Mouse (Mus musculus): Measurements from ENCODE around the gene Cic. TPM values are rescaled to one million over a fixed set of nuclear protein-coding genes. Genes with fewer than 3 reads are reported as not detected.

Gene Cic
- 38.0 and 38.5 TPM in 2 replicates for polyA plus RNA-seq (2014; fragmentation: Nextera tagmentation; extraction: Ambion mirVana)

GRCm38 (mm10) chr7:25267301-25267750 lies at the start of gene Cic:
Gene Cic, plus strand, starts transcription at chr7:25267704.
- H3K27me3 ChIP-seq (replicated peaks; ENCODE audit: control insufficient read depth, insufficient read depth, low read length): no peaks in the 10 kb centered on the region
- ATAC-seq (replicated peaks; ENCODE audit: low FRiP score, low TSS enrichment, low read depth) (peak; percentile 89), DNase-seq (ENCODE audit: low spot score) (no peak)
- H3K9me3 ChIP-seq (ENCODE audit: control insufficient read depth, low read length): no peaks in the 10 kb centered on the region
- H3K27ac ChIP-seq (ENCODE audit: low read depth): peak within 1 kb of the TSS; percentile 92
- WGBS: 0% methylated on average over 28 of the region's 29 CpGs
- H3K36me3 ChIP-seq (ENCODE audit: control insufficient read depth, insufficient read depth, low read length): peaks cover 14% of the 10 kb centered on the region
- peak within 1 kb of the TSS; percentile 78 for H3K4me3 ChIP-seq (ENCODE audit: low read depth, low read length)
- H3K4me2 ChIP-seq (ENCODE audit: low read length): peak within 1 kb of the TSS; percentile 85
- H3K9ac ChIP-seq (ENCODE audit: low read length): peak within 1 kb of the TSS; percentile 67
- H3K4me1 ChIP-seq (replicated peaks; ENCODE audit: control insufficient read depth, insufficient read depth, low read length): peaks cover 19% of the 10 kb centered on the region

- peaks cover 13% of the 10 kb centered on the region; the same call in 1 of the 2 replicates for H3K36me3 ChIP-seq (ENCODE audit: control insufficient read depth, insufficient read depth, low read length)
- H3K27me3 ChIP-seq (replicated peaks; ENCODE audit: control insufficient read depth, insufficient read depth, low read length): no peaks in the 10 kb centered on the region
- H3K4me3 ChIP-seq (ENCODE audit: low read depth, low read length): peak overlapping the region; percentile 72
- peak overlapping the region; percentile 83 for H3K4me2 ChIP-seq (ENCODE audit: low read length)
- H3K9ac ChIP-seq (ENCODE audit: low read length): peak overlapping the region; percentile 63
- peaks cover 29% of the 10 kb centered on the region for H3K4me1 ChIP-seq (replicated peaks; ENCODE audit: control insufficient read depth, insufficient read depth, low read length)
- H3K9me3 ChIP-seq (ENCODE audit: control insufficient read depth, low read length): no peaks in the 10 kb centered on the region
- H3K27ac ChIP-seq (ENCODE audit: low read depth): peak overlapping the region; percentile 80
- under 1% methylated on average over 53 of the region's 53 CpGs for WGBS
- DNase-seq (ENCODE audit: low spot score) (peak; percentile 87), ATAC-seq (replicated peaks; ENCODE audit: low FRiP score, low TSS enrichment, low read depth) (peak; percentile 42)
These were observed 48.6 kb upstream of the Cic start for GRCm38 (mm10) chr7:25218705-25219415.

- Histone ChIP-seq H3K4me1 (replicated peaks; ENCODE audit: control insufficient read depth, insufficient read depth, low read length) (peaks cover 29% of the 10 kb centered on the region), H3K9me3 (ENCODE audit: control insufficient read depth, low read length) (no peaks in the 10 kb centered on the region), H3K27me3 (replicated peaks; ENCODE audit: control insufficient read depth, insufficient read depth, low read length) (no peaks in the 10 kb centered on the region), H3K36me3 (ENCODE audit: control insufficient read depth, insufficient read depth, low read length) (peaks cover 19% of the 10 kb centered on the region), H3K9ac (ENCODE audit: low read length) (peak overlapping the region; percentile 63), H3K27ac (ENCODE audit: low read depth) (peak overlapping the region; percentile 80), H3K4me2 (ENCODE audit: low read length) (peak overlapping the region; percentile 83), H3K4me3 (ENCODE audit: low read depth, low read length) (peak overlapping the region; percentile 72)
- ATAC-seq (replicated peaks; ENCODE audit: low FRiP score, low TSS enrichment, low read depth) (peak; percentile 30), DNase-seq (ENCODE audit: low spot score) (no peak)
- under 1% methylated on average over 16 of the region's 16 CpGs for WGBS
These were observed 48.1 kb upstream of the Cic start for GRCm38 (mm10) chr7:25219416-25219750.

GRCm38 (mm10) chr7:25219756-25220456 lies 47.6 kb upstream of the Cic start:
- DNase-seq (ENCODE audit: low spot score) (peak; percentile 93), ATAC-seq (replicated peaks; ENCODE audit: low FRiP score, low TSS enrichment, low read depth) (peak; percentile 63)
- Histone ChIP-seq H3K4me3 (ENCODE audit: low read depth, low read length) (peak overlapping the region; percentile 72), H3K27ac (ENCODE audit: low read depth) (peak overlapping the region; percentile 80; the same call in 1 of the 2 replicates), H3K4me2 (ENCODE audit: low read length) (peak overlapping the region; percentile 83), H3K9ac (ENCODE audit: low read length) (peak overlapping the region; percentile 63), H3K4me1 (replicated peaks; ENCODE audit: control insufficient read depth, insufficient read depth, low read length) (peaks cover 29% of the 10 kb centered on the region), H3K36me3 (ENCODE audit: control insufficient read depth, insufficient read depth, low read length) (peaks cover 23% of the 10 kb centered on the region), H3K9me3 (ENCODE audit: control insufficient read depth, low read length) (no peaks in the 10 kb centered on the region), H3K27me3 (replicated peaks; ENCODE audit: control insufficient read depth, insufficient read depth, low read length) (no peaks in the 10 kb centered on the region)
- 4% methylated on average over 31 of the region's 31 CpGs for WGBS

GRCm38 (mm10) chr7:25220457-25221101 lies 46.9 kb upstream of the Cic start, which contains the start of gene Dedd2:
Gene Dedd2, minus strand, starts transcription at chr7:25220615.
- ATAC-seq (replicated peaks; ENCODE audit: low FRiP score, low TSS enrichment, low read depth) (no peak), DNase-seq (ENCODE audit: low spot score) (no peak)
- Histone ChIP-seq H3K27me3 (replicated peaks; ENCODE audit: control insufficient read depth, insufficient read depth, low read length) (no peaks in the 10 kb centered on the region), H3K9me3 (ENCODE audit: control insufficient read depth, low read length) (no peaks in the 10 kb centered on the region), H3K27ac (ENCODE audit: low read depth) (peak within 1 kb of the TSS; percentile 80), H3K36me3 (ENCODE audit: control insufficient read depth, insufficient read depth, low read length) (peaks cover 25% of the 10 kb centered on the region), H3K9ac (ENCODE audit: low read length) (peak within 1 kb of the TSS; percentile 63), H3K4me3 (ENCODE audit: low read depth, low read length) (peak within 1 kb of the TSS; percentile 72), H3K4me2 (ENCODE audit: low read length) (peak within 1 kb of the TSS; percentile 83), H3K4me1 (replicated peaks; ENCODE audit: control insufficient read depth, insufficient read depth, low read length) (peaks cover 29% of the 10 kb centered on the region)
- 6% methylated on average over 20 of the region's 20 CpGs for WGBS

GRCm38 (mm10) chr7:25221102-25221883 lies 46.2 kb upstream of the Cic start, which contains the start of gene Zfp526:
Gene Zfp526, plus strand, starts transcription at chr7:25221425.
- ATAC-seq (replicated peaks; ENCODE audit: low FRiP score, low TSS enrichment, low read depth) (peak; percentile 94), DNase-seq (ENCODE audit: low spot score) (peak; percentile 96)
- Histone ChIP-seq H3K36me3 (ENCODE audit: control insufficient read depth, insufficient read depth, low read length) (peaks cover 32% of the 10 kb centered on the region), H3K4me2 (ENCODE audit: low read length) (peak within 1 kb of the TSS; percentile 83), H3K9ac (ENCODE audit: low read length) (peak within 1 kb of the TSS; percentile 54), H3K9me3 (ENCODE audit: control insufficient read depth, low read length) (no peaks in the 10 kb centered on the region), H3K4me1 (replicated peaks; ENCODE audit: control insufficient read depth, insufficient read depth, low read length) (peaks cover 29% of the 10 kb centered on the region), H3K4me3 (ENCODE audit: low read depth, low read length) (peak within 1 kb of the TSS; percentile 72), H3K27me3 (replicated peaks; ENCODE audit: control insufficient read depth, insufficient read depth, low read length) (no peaks in the 10 kb centered on the region), H3K27ac (ENCODE audit: low read depth) (peak within 1 kb of the TSS; percentile 68)
- WGBS: under 1% methylated on average over 42 of the region's 45 CpGs

GRCm38 (mm10) chr7:25222275-25222967 lies 45.1 kb upstream of the Cic start:
- WGBS: 82% methylated on average over 10 of the region's 10 CpGs

More at GRCm38 (mm10) chr7:25222275-25222967, 45.1 kb upstream of the Cic start:
- H3K36me3 ChIP-seq (ENCODE audit: control insufficient read depth, insufficient read depth, low read length): peaks cover 43% of the 10 kb centered on the region
- ATAC-seq (replicated peaks; ENCODE audit: low FRiP score, low TSS enrichment, low read depth) (no peak), DNase-seq (ENCODE audit: low spot score) (no peak)
- peak overlapping the region; percentile 71 for H3K4me3 ChIP-seq (ENCODE audit: low read depth, low read length)
- no peaks in the 10 kb centered on the region for H3K27me3 ChIP-seq (replicated peaks; ENCODE audit: control insufficient read depth, insufficient read depth, low read length)
- peak overlapping the region; percentile 54 for H3K9ac ChIP-seq (ENCODE audit: low read length)
- H3K4me1 ChIP-seq (replicated peaks; ENCODE audit: control insufficient read depth, insufficient read depth, low read length): peaks cover 29% of the 10 kb centered on the region
- peak overlapping the region; percentile 83 for H3K4me2 ChIP-seq (ENCODE audit: low read length)
- no peak overlapping the region for H3K27ac ChIP-seq (ENCODE audit: low read depth)
- no peaks in the 10 kb centered on the region for H3K9me3 ChIP-seq (ENCODE audit: control insufficient read depth, low read length)

Data from intestine, embryonic 14.5 days (tissue).